Mouse (Mus musculus) frontal cortex, postnatal 10 days (tissue): ENCODE measurements around the gene Dpp4.

Experiments
- DNase-seq, 2 experiments: peaks; one replicate each; pipeline ENCODE4 v3.0.0; 2022; ENCODE audit warnings: low spot score in 2 of 2, mixed read lengths in 1 of 2

The Dpp4 gene

GRCm38 (mm10) chr2:62408701-62409201, 3.3 kb downstream of the Dpp4 start:
- DNase-seq = no peak

GRCm38 (mm10) chr2:62408216-62408615, 3.8 kb downstream of the Dpp4 start:
- no peak for DNase-seq

- DNase-seq = no peak
Observed at GRCm38 (mm10) chr2:62403556-62404135, 8.4 kb downstream of the Dpp4 start.

GRCm38 (mm10) chr2:62401011-62401410, 11.0 kb downstream of the Dpp4 start:
- no peak for DNase-seq

GRCm38 (mm10) chr2:62399832-62400231, 12.2 kb downstream of the Dpp4 start:
- no peak for DNase-seq

GRCm38 (mm10) chr2:62399361-62399760, 12.7 kb downstream of the Dpp4 start:
- DNase-seq = no peak

- no peak for DNase-seq
Observed at GRCm38 (mm10) chr2:62398115-62398875, 13.7 kb downstream of the Dpp4 start.

GRCm38 (mm10) chr2:62397661-62398060, 14.4 kb downstream of the Dpp4 start:
- DNase-seq = no peak

- DNase-seq = no peak
Observed at GRCm38 (mm10) chr2:62396799-62397198, 15.2 kb downstream of the Dpp4 start.

GRCm38 (mm10) chr2:62394800-62395199, 17.2 kb downstream of the Dpp4 start:
- no peak for DNase-seq

- DNase-seq = no peak
Observed at GRCm38 (mm10) chr2:62392098-62392497, 19.9 kb downstream of the Dpp4 start.

- DNase-seq = no peak
Observed at GRCm38 (mm10) chr2:62390961-62391461, 21.0 kb downstream of the Dpp4 start.

- DNase-seq = no peak
Observed at GRCm38 (mm10) chr2:62390305-62390704, 21.7 kb downstream of the Dpp4 start.

GRCm38 (mm10) chr2:62388841-62389240, 23.2 kb downstream of the Dpp4 start:
- DNase-seq = no peak

GRCm38 (mm10) chr2:62383196-62383595, 28.8 kb downstream of the Dpp4 start:
- DNase-seq = no peak

- DNase-seq = no peak
Observed at GRCm38 (mm10) chr2:62382440-62382839, 29.6 kb downstream of the Dpp4 start.

- no peak for DNase-seq
Observed at GRCm38 (mm10) chr2:62381756-62382155, 30.3 kb downstream of the Dpp4 start.

GRCm38 (mm10) chr2:62373692-62374091, 38.3 kb downstream of the Dpp4 start:
- DNase-seq = no peak

GRCm38 (mm10) chr2:62370048-62370447, 42.0 kb downstream of the Dpp4 start:
- DNase-seq = no peak

GRCm38 (mm10) chr2:62368349-62369053, 43.5 kb downstream of the Dpp4 start:
- DNase-seq = no peak

- no peak for DNase-seq
Observed at GRCm38 (mm10) chr2:62363606-62364005, 48.4 kb downstream of the Dpp4 start.

- DNase-seq = no peak
Observed at GRCm38 (mm10) chr2:62362211-62362610, 49.8 kb downstream of the Dpp4 start.
